In the genomic region with DNA sequence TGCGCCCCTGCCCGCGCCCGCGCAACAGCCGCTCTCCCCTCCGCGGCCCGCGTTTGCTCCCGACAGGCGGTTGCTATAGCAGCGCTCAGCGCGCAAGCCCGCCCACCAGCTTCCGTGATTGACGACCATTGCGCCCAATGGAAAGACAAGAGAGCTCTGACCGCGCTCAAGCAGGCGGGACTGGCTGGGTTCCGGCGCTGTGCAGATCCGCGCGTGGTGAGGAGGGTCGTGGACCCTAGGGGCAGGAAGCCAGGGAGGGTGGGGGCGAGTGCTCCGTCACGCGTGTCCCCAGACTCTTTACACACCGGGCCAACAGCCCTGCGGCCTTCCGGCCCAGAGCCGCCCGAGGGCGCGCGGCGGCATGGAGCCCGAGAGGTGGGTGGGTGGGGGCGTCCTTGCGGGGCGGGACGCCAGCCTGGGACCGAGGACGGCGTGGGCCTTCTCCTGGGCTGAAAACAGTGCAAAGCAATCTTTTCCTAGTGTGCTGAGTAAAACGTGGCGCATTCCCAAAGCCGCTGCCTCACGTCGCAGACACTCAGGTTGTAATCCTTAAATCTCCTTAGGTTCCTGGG, we compare ENCODE assay signal across 7 mouse cellular contexts. TPM values are rescaled to one million over a fixed set of nuclear protein-coding genes. Genes with fewer than 3 reads are reported as not detected.
A peak's percentile ranks its signal among the peaks of the same experiment; 100 is the strongest.
DNase-seq lines count a peak whose midpoint lies in the region; ATAC-seq and TF ChIP-seq lines count a peak whose summit lies in the region.

A gene (plus strand): TSS at position 185 of the 572 bp plus-strand sequence.
A gene (minus strand): TSS at position 339 of the 572 bp plus-strand sequence.

- H3K9me3 ChIP-seq in embryonic facial prominence, embryonic 12.5 days: no peaks in the 10 kb centered on the region
- H3K9me3 ChIP-seq in limb, embryonic 13.5 days: no peaks in the 10 kb centered on the region
- H3K9me3 ChIP-seq in midbrain, embryonic 16.5 days (replicated peaks; ENCODE audit: control insufficient read depth, low read length, poor library complexity, severe bottlenecking): no peaks in the 10 kb centered on the region

- H3K27me3 ChIP-seq in embryonic facial prominence, embryonic 12.5 days: no peaks in the 10 kb centered on the region
- no peaks in the 10 kb centered on the region for H3K27me3 ChIP-seq in heart, adult 2 months (ENCODE audit: control insufficient read depth, insufficient read depth, low read length)
- no peaks in the 10 kb centered on the region for H3K27me3 ChIP-seq in limb, embryonic 13.5 days
- H3K27me3 ChIP-seq in midbrain, embryonic 16.5 days (ENCODE audit: control insufficient read depth, insufficient read depth, low read depth, low read length): no peaks in the 10 kb centered on the region

- peak; percentile 97 for DNase-seq in adrenal gland, postnatal 25 days
- DNase-seq in heart, adult 2 months: peak; percentile 95 to 99
- DNase-seq in kidney, adult 8-10 months: peak; percentile 93 to 98
- DNase-seq in spleen, postnatal 10 days (ENCODE audit: low spot score in 2 of 2): peak; percentile 96 to 98

- H3K4me1 ChIP-seq in embryonic facial prominence, embryonic 12.5 days: peaks cover 5% of the 10 kb centered on the region
- H3K4me1 ChIP-seq in heart, adult 2 months (ENCODE audit: control insufficient read depth, insufficient read depth, low read length): peaks cover 9% of the 10 kb centered on the region
- peaks cover 10% of the 10 kb centered on the region for H3K4me1 ChIP-seq in limb, embryonic 13.5 days
- H3K4me1 ChIP-seq in midbrain, embryonic 16.5 days (ENCODE audit: control insufficient read depth, insufficient read depth, low read length): peaks cover 10% of the 10 kb centered on the region

- H3K9ac ChIP-seq in embryonic facial prominence, embryonic 12.5 days: peak within 1 kb of the TSS; percentile 88
- H3K9ac ChIP-seq in heart, adult 2 months (ENCODE audit: low read depth, low read length): peak within 1 kb of the TSS; percentile 68
- H3K9ac ChIP-seq in limb, embryonic 13.5 days: peak within 1 kb of the TSS; percentile 83
- peak within 1 kb of the TSS; percentile 81 for H3K9ac ChIP-seq in midbrain, embryonic 16.5 days (ENCODE audit: low read depth, low read length)

- peak; percentile 99 for ATAC-seq in embryonic facial prominence, embryonic 12.5 days (ENCODE audit: insufficient number of reproducible peaks, insufficient read depth, low FRiP score, low TSS enrichment)
- ATAC-seq in limb, embryonic 13.5 days (ENCODE audit: low FRiP score, low read depth): peak; percentile 100
- ATAC-seq in midbrain, embryonic 16.5 days: peak; percentile 100

- under 1% methylated on average over 54 of the region's 54 CpGs for WGBS in embryonic facial prominence, embryonic 12.5 days
- WGBS in heart, adult 2 months: under 1% methylated on average over 54 of the region's 54 CpGs
- WGBS in limb, embryonic 13.5 days: under 1% methylated on average over 54 of the region's 54 CpGs
- WGBS in midbrain, embryonic 16.5 days: under 1% methylated on average over 54 of the region's 54 CpGs

- peak within 1 kb of the TSS; percentile 85 for H3K27ac ChIP-seq in embryonic facial prominence, embryonic 12.5 days
- H3K27ac ChIP-seq in heart, adult 2 months: peak within 1 kb of the TSS; percentile 80
- H3K27ac ChIP-seq in limb, embryonic 13.5 days: peak within 1 kb of the TSS; percentile 78
- peak within 1 kb of the TSS; percentile 77 for H3K27ac ChIP-seq in midbrain, embryonic 16.5 days (ENCODE audit: low read length)

- no peak for TF ChIP-seq POLR2A in heart, adult 2 months (IDR thresholded peaks at IDR 0.05; ENCODE audit: insufficient read depth, low read depth, low read length)

- intact Hi-C loops in heart, adult 2 months (cut with DNase I): no loop called here

- no peaks in the 10 kb centered on the region for H3K79me2 ChIP-seq in heart, adult 2 months (replicated peaks; ENCODE audit: control insufficient read depth, insufficient read depth, low read length)

- TF ChIP-seq CTCF in heart, adult 2 months (IDR thresholded peaks at IDR 0.05): no peak

- H3K4me3 ChIP-seq in embryonic facial prominence, embryonic 12.5 days: peak within 1 kb of the TSS; percentile 73
- peak within 1 kb of the TSS; percentile 78 for H3K4me3 ChIP-seq in heart, adult 2 months
- peak within 1 kb of the TSS; percentile 74 for H3K4me3 ChIP-seq in limb, embryonic 13.5 days
- H3K4me3 ChIP-seq in midbrain, embryonic 16.5 days (ENCODE audit: low read depth, low read length): peak within 1 kb of the TSS; percentile 81

- H3K36me3 ChIP-seq in embryonic facial prominence, embryonic 12.5 days: no peaks in the 10 kb centered on the region
- H3K36me3 ChIP-seq in heart, adult 2 months (ENCODE audit: control insufficient read depth, insufficient read depth, low read length): no peaks in the 10 kb centered on the region; the same call in none of the 2 replicates
- no peaks in the 10 kb centered on the region for H3K36me3 ChIP-seq in limb, embryonic 13.5 days
- H3K36me3 ChIP-seq in midbrain, embryonic 16.5 days (ENCODE audit: control insufficient read depth, insufficient read depth, low read length): no peaks in the 10 kb centered on the region

- H3K4me2 ChIP-seq in embryonic facial prominence, embryonic 12.5 days (replicated peaks): peak within 1 kb of the TSS; percentile 64
- peak within 1 kb of the TSS; percentile 70 for H3K4me2 ChIP-seq in limb, embryonic 13.5 days (replicated peaks)
- H3K4me2 ChIP-seq in midbrain, embryonic 16.5 days (ENCODE audit: low read length): peak within 1 kb of the TSS; percentile 82

- no peak for TF ChIP-seq EP300 in heart, adult 2 months (IDR thresholded peaks at IDR 0.05; ENCODE audit: insufficient read depth, low read depth, low read length)

RNA-seq across cellular contexts. Expression of the first gene that starts in this region (rescaled TPM):
- 6.9 and 8.1 TPM in 2 replicates for total RNA-seq in adrenal gland, postnatal 25 days (2021)
- 8.4 and 9.4 TPM in 2 replicates for polyA plus RNA-seq in embryonic facial prominence, embryonic 12.5 days (2016; fragmentation: Nextera tagmentation; extraction: Ambion mirVana)
- 1 to 10 TPM in 1 of 2 experiments, under 1 TPM in 1; 0.97 to 1.1 TPM for total RNA-seq in heart, adult 2 months (2021)
- 0.49 and 1.1 TPM in 2 replicates for polyA plus RNA-seq in heart, adult 2 months (2012; rRNA removed)
- 8.7 and 9.5 TPM in 2 replicates for polyA plus RNA-seq in limb, embryonic 13.5 days (2015; fragmentation: Nextera tagmentation; extraction: Ambion mirVana)
- polyA plus RNA-seq in midbrain, embryonic 16.5 days (2015; fragmentation: Nextera tagmentation; extraction: Ambion mirVana): 4.1 and 4.8 TPM in 2 replicates

RNA-seq across cellular contexts. Expression of the second gene that starts in this region (rescaled TPM):
- 2.7 and 3.7 TPM in 2 replicates for total RNA-seq in adrenal gland, postnatal 25 days (2021)
- polyA plus RNA-seq in embryonic facial prominence, embryonic 12.5 days (2016; fragmentation: Nextera tagmentation; extraction: Ambion mirVana): 2.9 and 3.0 TPM in 2 replicates
- under 1 TPM; 0.63 to 0.70 TPM for total RNA-seq in heart, adult 2 months (2021)
- polyA plus RNA-seq in heart, adult 2 months (2012; rRNA removed): 0.57 and 0.79 TPM in 2 replicates
- 3.2 and 4.0 TPM in 2 replicates for polyA plus RNA-seq in limb, embryonic 13.5 days (2015; fragmentation: Nextera tagmentation; extraction: Ambion mirVana)
- polyA plus RNA-seq in midbrain, embryonic 16.5 days (2015; fragmentation: Nextera tagmentation; extraction: Ambion mirVana): 2.3 and 4.0 TPM in 2 replicates

Comparison
In these comparisons a context has a peak if more than half of its experiments do, and no peak if none do; other contexts are left out.
1. Peak in every context shown above with its lines: DNase-seq, ATAC-seq, H3K4me3 ChIP-seq and H3K27ac ChIP-seq.